Mouse (Mus musculus): ENCODE data around the gene Smarcd1. TPM values are rescaled to one million over a fixed set of nuclear protein-coding genes. Genes with fewer than 3 reads are reported as not detected.
"Not testable (repeated sequence)": the region's sequence is repeated elsewhere in the genome, so short reads cannot be mapped to it uniquely, and the experiment has no call there.

The Smarcd1 gene
- polyA plus RNA-seq, 1 experiment from 2014 or later = 44.2 TPM

DNA sequence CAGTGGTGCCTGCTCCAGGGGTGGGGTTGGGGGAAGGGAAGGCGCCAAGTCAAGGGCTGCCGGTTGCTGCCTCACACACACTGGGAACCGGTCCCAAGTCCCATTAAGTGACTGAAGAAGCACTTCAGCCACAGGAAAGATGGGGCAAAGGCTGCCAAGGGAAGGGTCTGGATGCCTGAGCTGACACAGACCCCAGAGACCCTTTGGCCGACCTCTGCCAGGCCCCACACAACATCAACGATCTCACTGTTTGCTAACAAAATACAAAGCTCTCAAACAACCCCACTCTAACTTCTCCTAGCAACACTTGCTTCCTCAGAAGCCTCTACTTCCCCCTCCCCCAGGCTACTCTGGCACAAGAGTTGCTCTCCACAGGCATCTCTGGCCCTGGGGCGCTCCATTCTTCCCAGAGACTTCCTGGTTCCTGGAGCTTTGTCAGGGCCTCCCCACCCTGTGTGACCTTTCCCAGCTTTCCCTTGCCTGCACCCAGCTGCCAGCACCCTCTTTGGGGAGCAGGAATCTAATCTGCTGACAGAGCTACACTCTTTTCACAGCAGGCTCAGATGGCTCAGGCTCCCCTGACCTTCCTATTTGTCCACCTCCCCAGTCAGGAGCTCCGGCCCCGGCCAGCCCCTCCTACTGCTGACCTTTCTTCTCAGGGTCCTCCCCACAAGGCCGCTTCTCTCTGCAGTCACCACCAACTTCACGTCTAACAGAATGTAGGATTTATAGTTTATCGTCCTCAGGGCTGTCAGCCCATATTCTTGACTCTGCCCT, 21.8 kb downstream of the Smarcd1 start:
- no peak for TF ChIP-seq CTCF (IDR thresholded peaks at IDR 0.05; ENCODE audit: low read depth)
- Histone ChIP-seq H3K4me2 (ENCODE audit: low read length) (peak overlapping the region; percentile 60), H3K9me3 (replicated peaks; ENCODE audit: low read length) (no peaks in the 10 kb centered on the region), H3K9ac (ENCODE audit: low read depth, low read length) (peak overlapping the region; percentile 38; the same call in 1 of the 2 replicates), H3K36me3 (ENCODE audit: insufficient read depth, low read length) (peaks cover 5% of the 10 kb centered on the region; the same call in 1 of the 2 replicates), H3K4me1 (replicated peaks; ENCODE audit: insufficient read depth, low read length) (peaks cover 30% of the 10 kb centered on the region), H3K27me3 (ENCODE audit: insufficient read depth, low read length) (no peaks in the 10 kb centered on the region), H3K27ac (peak overlapping the region; percentile 91), H3K4me3 (replicated peaks; ENCODE audit: low read depth, low read length) (no peak overlapping the region)
- WGBS = 14% methylated on average over 11 of the region's 11 CpGs
- DNase-seq (ENCODE audit: low spot score) = peak; percentile 70
- peak; percentile 1; the same call in 1 of the 2 replicates for ATAC-seq (replicated peaks; ENCODE audit: low FRiP score, low read depth)

DNA sequence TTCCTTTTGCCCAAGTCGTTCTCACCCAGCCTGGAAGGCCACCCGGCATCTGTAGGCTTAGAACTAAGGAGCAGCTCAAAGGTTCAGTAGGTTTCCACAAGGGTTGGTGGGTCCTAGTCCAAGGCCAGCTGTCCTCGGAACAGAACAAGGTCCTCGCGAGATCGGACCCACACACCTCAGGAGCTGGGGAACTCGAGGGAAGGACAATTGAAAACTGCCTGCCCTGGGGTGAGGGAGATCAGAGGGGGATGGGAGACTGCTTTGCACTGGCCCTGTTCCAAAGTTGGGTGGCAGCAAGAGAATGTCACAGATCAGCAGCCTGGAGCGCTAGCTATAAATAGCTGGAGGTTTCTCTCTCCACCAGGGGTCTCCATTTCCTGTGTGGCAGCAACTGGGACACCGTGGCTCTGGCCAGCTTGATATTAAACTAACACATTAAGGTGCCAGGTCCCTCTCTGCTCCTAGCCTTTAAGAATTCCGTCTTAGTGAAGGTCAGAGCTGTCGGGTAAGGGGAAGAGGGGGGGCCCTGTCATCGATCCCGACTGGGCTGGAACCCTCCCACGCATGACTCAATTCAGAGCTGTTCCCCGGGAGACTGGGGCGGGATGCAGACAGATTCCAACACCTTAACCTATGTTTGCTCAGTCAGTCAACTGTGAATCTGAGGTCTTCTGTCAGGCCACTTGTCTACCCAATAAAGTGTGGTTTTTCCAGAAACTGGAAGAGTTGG, 22.5 kb downstream of the Smarcd1 start:
- peak; percentile 82 for TF ChIP-seq CTCF (IDR thresholded peaks at IDR 0.05; ENCODE audit: low read depth)
- Histone ChIP-seq H3K27ac (peak overlapping the region; percentile 91), H3K9me3 (replicated peaks; ENCODE audit: low read length) (no peaks in the 10 kb centered on the region), H3K4me2 (ENCODE audit: low read length) (peak overlapping the region; percentile 60), H3K9ac (ENCODE audit: low read depth, low read length) (peak overlapping the region; percentile 38; the same call in 1 of the 2 replicates), H3K36me3 (ENCODE audit: insufficient read depth, low read length) (peaks cover 10% of the 10 kb centered on the region; the same call in 1 of the 2 replicates), H3K27me3 (ENCODE audit: insufficient read depth, low read length) (no peaks in the 10 kb centered on the region), H3K4me1 (replicated peaks; ENCODE audit: insufficient read depth, low read length) (peaks cover 26% of the 10 kb centered on the region), H3K4me3 (replicated peaks; ENCODE audit: low read depth, low read length) (no peak overlapping the region)
- DNase-seq (ENCODE audit: low spot score) = peak; percentile 94
- peak; percentile 47 for ATAC-seq (replicated peaks; ENCODE audit: low FRiP score, low read depth)
- WGBS = 4% methylated on average over 16 of the region's 16 CpGs

DNA sequence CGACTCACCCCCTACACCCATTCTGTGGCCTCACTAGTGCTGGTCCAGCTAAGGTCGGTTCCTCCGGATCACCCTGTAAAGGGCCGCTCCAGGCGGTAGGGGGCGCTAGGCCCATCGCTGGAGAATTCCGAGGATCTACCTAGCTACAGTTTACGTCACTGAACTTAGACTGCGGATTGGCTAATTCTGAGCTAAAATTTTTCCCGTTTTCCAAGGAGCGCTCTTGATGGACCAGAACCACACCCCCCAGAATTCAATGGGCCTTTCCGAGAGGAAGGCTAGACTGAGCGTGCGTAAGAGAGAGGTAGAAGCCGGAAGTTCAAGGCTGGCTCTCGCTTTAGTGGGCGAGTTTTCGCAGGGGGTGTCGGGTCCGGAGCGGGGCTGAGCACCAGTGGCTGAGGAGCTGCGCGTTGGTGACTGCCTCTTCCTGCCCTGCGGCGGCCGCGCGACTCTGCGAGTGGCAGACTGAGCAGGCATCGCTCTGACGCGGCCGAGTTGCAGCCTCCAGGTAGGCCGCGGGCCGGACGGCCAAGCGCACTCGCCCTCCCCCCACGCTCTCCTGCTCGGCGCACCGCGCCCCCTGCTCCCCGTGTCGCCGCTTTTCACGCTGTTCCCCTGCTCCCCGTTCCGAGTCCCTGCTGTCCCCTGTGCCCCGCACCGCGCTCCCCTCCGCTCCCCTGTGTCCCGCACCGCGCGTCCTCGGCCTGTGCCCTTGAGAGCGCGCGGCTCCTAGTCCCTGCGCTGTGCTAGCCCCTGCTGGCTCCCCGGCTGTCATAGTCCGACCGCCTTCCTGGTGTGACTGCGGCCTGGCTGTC, 23.6 kb downstream of the Smarcd1 start, which contains the start of gene Cox14:
Gene Cox14 (plus strand): TSS at position 278 of the 815 bp plus-strand sequence.
- Histone ChIP-seq H3K9ac (ENCODE audit: low read depth, low read length) (peak within 1 kb of the TSS; percentile 91), H3K27me3 (ENCODE audit: insufficient read depth, low read length) (no peaks in the 10 kb centered on the region), H3K4me1 (replicated peaks; ENCODE audit: insufficient read depth, low read length) (peaks cover 26% of the 10 kb centered on the region), H3K36me3 (ENCODE audit: insufficient read depth, low read length) (peaks cover 10% of the 10 kb centered on the region; the same call in 1 of the 2 replicates), H3K4me3 (replicated peaks; ENCODE audit: low read depth, low read length) (peak within 1 kb of the TSS; percentile 83), H3K27ac (peak within 1 kb of the TSS; percentile 95), H3K4me2 (ENCODE audit: low read length) (peak within 1 kb of the TSS; percentile 77), H3K9me3 (replicated peaks; ENCODE audit: low read length) (no peaks in the 10 kb centered on the region)
- DNase-seq (ENCODE audit: low spot score) = peak; percentile 100
- TF ChIP-seq CTCF (IDR thresholded peaks at IDR 0.05; ENCODE audit: low read depth) = peak; percentile 99
- under 1% methylated on average over 68 of the region's 68 CpGs for WGBS
- ATAC-seq (replicated peaks; ENCODE audit: low FRiP score, low read depth) = peak; percentile 89

DNA sequence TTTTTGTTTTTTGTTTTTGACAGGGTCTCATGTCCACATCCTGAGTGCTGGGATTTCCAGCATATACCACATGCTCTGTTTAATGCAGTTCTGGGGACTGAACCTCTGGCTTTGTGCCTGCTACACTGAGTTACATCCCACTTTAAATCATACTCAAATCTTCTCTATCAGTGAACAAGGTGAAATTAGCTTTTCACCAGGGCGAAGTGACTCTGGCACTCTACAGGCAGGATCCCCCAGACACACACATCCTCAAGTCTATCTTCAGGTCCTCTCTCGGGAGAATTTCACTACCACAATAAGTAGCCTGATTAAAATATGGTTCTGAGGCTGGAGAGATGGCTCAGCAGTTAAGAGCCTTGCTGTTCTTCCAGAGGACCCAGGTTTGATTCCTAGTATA, 24.6 kb downstream of the Smarcd1 start:
- H3K4me2 ChIP-seq (ENCODE audit: low read length) = peak overlapping the region; percentile 77
- WGBS = 80% methylated on average over 2 of the region's 2 CpGs

DNA sequence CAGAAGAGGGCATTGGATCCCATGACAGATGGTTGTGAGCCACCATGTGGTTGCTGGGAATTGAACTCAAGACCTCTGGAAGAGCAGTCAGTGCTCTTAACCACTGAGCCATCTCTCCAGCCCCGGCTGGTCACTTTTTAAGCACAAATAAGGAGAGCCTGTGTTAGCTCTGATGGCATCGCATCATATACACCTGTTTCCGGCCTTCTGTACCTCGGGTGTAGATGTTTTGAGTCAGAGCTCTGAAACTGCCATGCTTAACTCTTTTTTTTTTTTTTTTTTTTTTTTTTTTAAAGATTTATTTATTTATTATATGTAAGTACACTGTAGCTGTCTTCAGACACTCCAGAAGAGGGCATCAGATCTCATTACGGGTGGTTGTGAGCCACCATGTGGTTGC, 25.1 kb downstream of the Smarcd1 start:
- ATAC-seq (replicated peaks; ENCODE audit: low FRiP score, low read depth); H3K27ac ChIP-seq; H3K27me3 ChIP-seq (ENCODE audit: insufficient read depth, low read length); H3K9ac ChIP-seq (ENCODE audit: low read depth, low read length); H3K4me3 ChIP-seq (replicated peaks; ENCODE audit: low read depth, low read length); H3K4me2 ChIP-seq (ENCODE audit: low read length); DNase-seq (ENCODE audit: low spot score); H3K36me3 ChIP-seq (ENCODE audit: insufficient read depth, low read length); H3K9me3 ChIP-seq (replicated peaks; ENCODE audit: low read length): not testable (repeated sequence)
- peaks cover 26% of the 10 kb centered on the region for H3K4me1 ChIP-seq (replicated peaks; ENCODE audit: insufficient read depth, low read length)
- 87% methylated on average over 4 of the region's 5 CpGs for WGBS

More for the DNA sequence above, 24.6 kb downstream of the Smarcd1 start:
- H3K27ac ChIP-seq = no peak overlapping the region
- DNase-seq (ENCODE audit: low spot score) (no peak), ATAC-seq (replicated peaks; ENCODE audit: low FRiP score, low read depth) (no peak)
- peaks cover 10% of the 10 kb centered on the region; the same call in 1 of the 2 replicates for H3K36me3 ChIP-seq (ENCODE audit: insufficient read depth, low read length)
- peaks cover 26% of the 10 kb centered on the region for H3K4me1 ChIP-seq (replicated peaks; ENCODE audit: insufficient read depth, low read length)
- H3K4me3 ChIP-seq (replicated peaks; ENCODE audit: low read depth, low read length) = peak overlapping the region; percentile 83
- H3K27me3 ChIP-seq (ENCODE audit: insufficient read depth, low read length) = no peaks in the 10 kb centered on the region
- TF ChIP-seq CTCF (IDR thresholded peaks at IDR 0.05; ENCODE audit: low read depth) = no peak
- H3K9me3 ChIP-seq (replicated peaks; ENCODE audit: low read length) = no peaks in the 10 kb centered on the region
- H3K9ac ChIP-seq (ENCODE audit: low read depth, low read length) = peak overlapping the region; percentile 91
